Mouse (Mus musculus): Measurements from ENCODE around the gene Snrpg.

- TF ChIP-seq POLR2A (IDR thresholded peaks at IDR 0.05; ENCODE audit: low read depth, low read length), result no peak
- TF ChIP-seq CTCF (IDR thresholded peaks at IDR 0.05; ENCODE audit: extremely low read depth, insufficient read depth, insufficient read length, insufficient replicate concordance), result no peak
Observed at GRCm38 (mm10) chr6:86382551-86382950, 11.4 kb downstream of the Snrpg start.
